Mouse (Mus musculus) kidney, postnatal 0 days (tissue): ENCODE measurements at regions not wholly inside any gene's neighbourhood (a gene's known extent, or its start where the extent isn't known, plus 50 kb on each side); places are given as distances from the start of the nearest gene placed in this dataset.

Experiments
- ATAC-seq: fragments of 200-750 bp; cut with Nextera tagmentation; replicated peaks from 2 replicates; pipeline ENCODE4 v1.8.0; 2017; ENCODE audit warnings: low read depth, moderate number of reproducible peaks, moderate TSS enrichment, moderate library complexity; ENCODE audit not compliant: low FRiP score
- DNase-seq: peaks from one replicate; pipeline ENCODE4 v3.0.0-alpha.2; 2016; ENCODE audit warnings: low spot score
- H3K27ac ChIP-seq: fragments of 300-500 bp; sonication (generic); 2 replicates; pipeline ENCODE4 v1.5.1; 2014; ENCODE audit warnings: mild to moderate bottlenecking
- H3K27me3 ChIP-seq: fragments of 300-500 bp; sonication (generic); 2 replicates; pipeline ENCODE4 v1.6.1; 2014; ENCODE audit warnings: low read length, mixed read lengths; ENCODE audit not compliant: insufficient read depth
- H3K36me3 ChIP-seq: fragments of 300-500 bp; sonication (generic); 2 replicates; pipeline ENCODE4 v1.6.1; 2014; ENCODE audit warnings: low read length, mixed read lengths; ENCODE audit not compliant: insufficient read depth
- H3K4me1 ChIP-seq: fragments of 300-500 bp; sonication (generic); replicated peaks from 2 replicates; pipeline ENCODE4 v1.6.1; 2014; ENCODE audit warnings: antibody characterized with exemption, low read length, mixed read lengths; ENCODE audit not compliant: insufficient read depth
- H3K4me2 ChIP-seq: fragments of 300-500 bp; sonication (generic); 2 replicates; pipeline ENCODE4 v1.6.1; 2014; ENCODE audit warnings: mild to moderate bottlenecking, low read length, moderate library complexity, mixed read lengths
- H3K4me3 ChIP-seq: fragments of 300-500 bp; sonication (generic); replicated peaks from 2 replicates; pipeline ENCODE4 v1.5.1; 2014; ENCODE audit warnings: low read depth, low read length
- H3K9ac ChIP-seq: fragments of 300-500 bp; sonication (generic); 2 replicates; pipeline ENCODE4 v1.6.1; 2014; ENCODE audit warnings: low read depth, low read length
- H3K9me3 ChIP-seq: fragments of 300-500 bp; sonication (generic); replicated peaks from 2 replicates; pipeline ENCODE4 v1.6.1; 2016; ENCODE audit warnings: low read length, inconsistent platforms, mixed read lengths
- CTCF ChIP-seq: IDR thresholded peaks from 2 replicates; pipeline ENCODE4 v1.5.1; 2016; ENCODE audit warnings: antibody characterized with exemption, low read depth, mild to moderate bottlenecking, moderate library complexity
- WGBS: fragments of 180-500 bp; shearing (Covaris S2); extraction: QIAGEN DNeasy Blood & Tissue Kit; methylation state at CpG from one replicate; pipeline ENCODE4 v1.1.7; 2014; 5-methylcytosine and 5-hydroxymethylcytosine counted together

GRCm38 (mm10) chr8:126665581-126666241 is 71.9 kb upstream of the Irf2bp2 start:
- 17% methylated on average over 18 of the region's 18 CpGs for WGBS
- H3K27ac ChIP-seq, result peak overlapping the region; percentile 88
- no peak overlapping the region for H3K9ac ChIP-seq
- no peaks in the 10 kb centered on the region for H3K27me3 ChIP-seq
- H3K9me3 ChIP-seq, result no peaks in the 10 kb centered on the region
- DNase-seq, result peak; percentile 93
- 0 out of 2 replicates have a peak overlapping the region, but pooled peaks have one; percentile 2 for H3K4me2 ChIP-seq
- ATAC-seq, result no peak
- no peaks in the 10 kb centered on the region for H3K36me3 ChIP-seq
- H3K4me1 ChIP-seq, result peaks cover 68% of the 10 kb centered on the region
- H3K4me3 ChIP-seq, result no peak overlapping the region
- TF ChIP-seq CTCF, result no peak

- TF ChIP-seq CTCF, result no peak
- no peaks in the 10 kb centered on the region for H3K27me3 ChIP-seq
- ATAC-seq, result no peak
- no peak for DNase-seq
- peaks cover 75% of the 10 kb centered on the region for H3K4me1 ChIP-seq
- H3K27ac ChIP-seq, result peak overlapping the region; percentile 88
- no peaks in the 10 kb centered on the region for H3K36me3 ChIP-seq
- no peak overlapping the region for H3K4me2 ChIP-seq
- no peak overlapping the region for H3K4me3 ChIP-seq
- H3K9ac ChIP-seq, result no peak overlapping the region
- 50% methylated on average over 5 of the region's 5 CpGs for WGBS
- H3K9me3 ChIP-seq, result no peaks in the 10 kb centered on the region
Measured at GRCm38 (mm10) chr8:126664891-126665290, 71.1 kb upstream of the Irf2bp2 start.

GRCm38 (mm10) chr8:126662797-126663784 is 69.3 kb upstream of the Irf2bp2 start:
- no peaks in the 10 kb centered on the region for H3K9me3 ChIP-seq
- H3K4me3 ChIP-seq, result no peak overlapping the region
- H3K27ac ChIP-seq, result peak overlapping the region; percentile 89
- no peaks in the 10 kb centered on the region for H3K36me3 ChIP-seq
- WGBS, result 14% methylated on average over 14 of the region's 14 CpGs
- H3K4me1 ChIP-seq, result peaks cover 74% of the 10 kb centered on the region
- no peak for TF ChIP-seq CTCF
- DNase-seq, result peak; percentile 78
- no peak for ATAC-seq
- no peak overlapping the region for H3K4me2 ChIP-seq
- H3K9ac ChIP-seq, result peak overlapping the region; percentile 19; the same call in 1 of the 2 replicates
- H3K27me3 ChIP-seq, result no peaks in the 10 kb centered on the region

- Histone ChIP-seq H3K36me3 (no peaks in the 10 kb centered on the region), H3K9me3 (no peaks in the 10 kb centered on the region), H3K27ac (peak overlapping the region; percentile 89), H3K9ac (no peak overlapping the region), H3K4me2 (no peak overlapping the region), H3K27me3 (no peaks in the 10 kb centered on the region), H3K4me1 (peaks cover 65% of the 10 kb centered on the region), H3K4me3 (no peak overlapping the region)
- ATAC-seq, result no peak
- 30% methylated on average over 5 of the region's 5 CpGs for WGBS
- no peak for DNase-seq
- TF ChIP-seq CTCF, result no peak
Measured at GRCm38 (mm10) chr8:126662151-126662550, 68.4 kb upstream of the Irf2bp2 start.

GRCm38 (mm10) chr8:126661511-126662142 is 67.8 kb upstream of the Irf2bp2 start:
- no peaks in the 10 kb centered on the region for H3K9me3 ChIP-seq
- H3K9ac ChIP-seq, result no peak overlapping the region
- H3K27ac ChIP-seq, result peak overlapping the region; percentile 89
- no peak for TF ChIP-seq CTCF
- H3K36me3 ChIP-seq, result no peaks in the 10 kb centered on the region
- H3K4me2 ChIP-seq, result 0 out of 2 replicates have a peak overlapping the region, but pooled peaks have one; percentile 30
- DNase-seq (no peak), ATAC-seq (no peak)
- no peaks in the 10 kb centered on the region for H3K27me3 ChIP-seq
- WGBS, result 27% methylated on average over 14 of the region's 14 CpGs
- H3K4me1 ChIP-seq, result peaks cover 60% of the 10 kb centered on the region
- H3K4me3 ChIP-seq, result no peak overlapping the region

GRCm38 (mm10) chr8:126660658-126661316 is 67.0 kb upstream of the Irf2bp2 start:
- no peaks in the 10 kb centered on the region for H3K27me3 ChIP-seq
- WGBS, result under 1% methylated on average over 8 of the region's 12 CpGs
- no peak overlapping the region for H3K4me3 ChIP-seq
- H3K36me3 ChIP-seq, result no peaks in the 10 kb centered on the region
- peak overlapping the region; percentile 24; the same call in 1 of the 2 replicates for H3K9ac ChIP-seq
- TF ChIP-seq CTCF, result no peak
- H3K4me1 ChIP-seq, result peaks cover 60% of the 10 kb centered on the region
- peak overlapping the region; percentile 89 for H3K27ac ChIP-seq
- H3K4me2 ChIP-seq, result peak overlapping the region; percentile 30
- peak; percentile 89 for DNase-seq
- ATAC-seq, result no peak
- H3K9me3 ChIP-seq, result no peaks in the 10 kb centered on the region
